Mouse (Mus musculus) kidney, postnatal 4 days (tissue): ENCODE measurements around the gene Plek2.
A peak's percentile ranks its signal among the peaks of the same experiment; 100 is the strongest.
"Not testable (repeated sequence)": the region's sequence is repeated elsewhere in the genome, so short reads cannot be mapped to it uniquely, and the experiment has no call there.

Experiments
- DNase-seq, 2 experiments: peaks; one replicate each; pipeline ENCODE4 v3.0.0; 2021; ENCODE audit warnings: mixed read lengths in 2 of 2

The Plek2 gene

DNA sequence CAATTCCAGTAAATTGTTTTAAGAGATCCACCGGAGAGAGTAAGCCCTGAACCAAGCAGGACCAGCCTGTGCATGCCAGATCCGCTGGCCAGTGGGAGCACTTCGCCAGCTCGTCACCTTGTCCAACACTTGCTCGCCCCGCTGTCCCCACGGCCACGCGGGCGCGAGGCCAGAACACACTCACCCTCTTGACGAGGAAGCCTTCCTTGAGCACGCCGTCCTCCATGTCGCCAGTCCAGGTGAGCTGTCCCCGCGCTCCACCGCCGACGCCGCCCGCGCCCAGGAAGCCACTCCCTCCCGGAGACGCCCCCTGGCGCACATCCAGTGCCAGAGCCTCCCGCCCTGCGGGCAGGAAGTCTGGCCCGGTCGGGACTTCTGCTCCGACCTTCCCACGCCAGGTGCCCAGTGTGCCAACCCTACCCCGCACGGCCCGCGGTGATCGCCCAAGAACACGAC is at the start of gene Plek2:
Gene Plek2, minus strand, starts transcription at position 258 of the 456 bp plus-strand sequence.
- peak; percentile 81 to 87 for DNase-seq

DNA sequence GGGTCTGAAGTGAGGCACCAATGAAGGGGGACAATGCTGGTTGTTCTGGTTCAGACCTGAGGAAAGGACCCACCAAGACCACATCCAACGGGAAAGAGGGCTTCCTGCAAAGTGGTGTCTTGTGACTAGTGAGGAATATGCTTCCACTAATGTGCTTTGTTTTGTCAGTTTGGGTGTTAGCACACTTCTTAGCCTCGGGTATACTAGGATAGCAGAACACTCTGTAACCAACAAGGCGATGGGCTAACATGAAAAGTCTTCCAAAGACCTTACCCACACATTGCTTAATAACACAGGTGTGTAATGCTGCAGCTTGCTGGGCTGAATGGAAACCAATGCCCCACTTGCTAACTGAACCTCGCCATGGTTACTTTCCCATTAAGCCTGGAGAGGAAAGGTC is 49.6 kb upstream of the Plek2 start:
- no peak for DNase-seq

GRCm38 (mm10) chr12:78952484-78952883 is 45.7 kb upstream of the Plek2 start:
- no peak for DNase-seq

GRCm38 (mm10) chr12:78952053-78952452 is 45.3 kb upstream of the Plek2 start:
- no peak for DNase-seq

DNA sequence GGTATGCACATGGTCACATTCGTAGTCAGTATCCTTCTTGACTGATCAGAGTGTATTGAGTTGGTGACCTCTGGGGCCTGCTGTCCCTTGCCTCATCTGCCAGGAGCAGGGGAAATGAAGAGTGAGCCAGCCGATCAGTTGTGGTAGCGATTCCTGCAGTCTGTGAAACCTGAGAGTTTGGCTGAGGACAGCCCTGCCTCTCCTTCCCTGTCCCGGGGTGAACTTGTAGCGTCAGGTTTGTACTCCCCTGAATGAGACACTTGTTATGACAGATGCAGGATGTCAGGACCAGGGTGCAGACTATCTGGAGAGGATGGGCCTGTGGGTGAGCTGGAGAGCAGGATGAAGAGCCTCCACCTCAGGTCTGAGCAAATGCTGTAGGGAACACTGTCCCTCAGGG is 40.9 kb upstream of the Plek2 start:
- no peak for DNase-seq

- DNase-seq = peak in 1 of 2 experiments; percentile 29
These were observed 40.4 kb upstream of the Plek2 start for GRCm38 (mm10) chr12:78947161-78947560.

DNA sequence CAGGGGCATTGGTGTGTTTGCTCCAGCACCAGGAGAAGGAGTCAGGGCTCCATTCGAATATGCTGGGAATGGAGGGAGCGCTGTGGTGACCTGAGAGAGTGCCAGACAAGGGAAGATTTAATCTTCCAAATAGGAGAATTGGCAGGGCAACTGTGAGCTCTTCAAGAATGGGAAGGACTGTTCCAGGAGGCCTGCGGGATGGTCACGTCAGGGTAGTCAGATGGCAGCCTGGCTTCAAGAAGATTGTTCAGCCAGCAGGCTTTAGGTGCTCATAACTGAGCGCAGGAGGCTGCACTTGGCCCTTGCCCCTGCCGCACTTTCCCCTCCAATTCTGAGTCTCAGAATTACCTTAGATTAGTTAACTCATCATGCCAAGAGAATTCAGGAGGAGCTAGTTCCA is 36.2 kb upstream of the Plek2 start:
- no peak for DNase-seq

DNA sequence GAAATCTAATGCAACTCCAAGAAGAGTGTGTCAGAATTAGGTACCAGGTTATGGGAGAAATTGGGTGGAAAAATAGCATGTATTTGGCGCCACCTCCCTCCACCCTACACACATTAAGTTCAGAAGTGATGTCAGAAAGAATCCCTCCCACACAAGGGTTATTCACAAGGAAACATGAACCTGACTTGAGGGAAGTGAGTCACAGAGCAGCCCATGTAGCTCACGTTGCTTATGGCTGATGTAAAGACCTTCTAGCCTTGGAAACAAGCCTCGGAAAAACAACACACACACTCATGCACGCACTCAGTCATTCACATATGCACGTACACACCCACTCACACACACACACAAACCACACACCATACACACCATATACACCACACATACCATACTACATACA is 33.3 kb upstream of the Plek2 start:
- no peak for DNase-seq

DNA sequence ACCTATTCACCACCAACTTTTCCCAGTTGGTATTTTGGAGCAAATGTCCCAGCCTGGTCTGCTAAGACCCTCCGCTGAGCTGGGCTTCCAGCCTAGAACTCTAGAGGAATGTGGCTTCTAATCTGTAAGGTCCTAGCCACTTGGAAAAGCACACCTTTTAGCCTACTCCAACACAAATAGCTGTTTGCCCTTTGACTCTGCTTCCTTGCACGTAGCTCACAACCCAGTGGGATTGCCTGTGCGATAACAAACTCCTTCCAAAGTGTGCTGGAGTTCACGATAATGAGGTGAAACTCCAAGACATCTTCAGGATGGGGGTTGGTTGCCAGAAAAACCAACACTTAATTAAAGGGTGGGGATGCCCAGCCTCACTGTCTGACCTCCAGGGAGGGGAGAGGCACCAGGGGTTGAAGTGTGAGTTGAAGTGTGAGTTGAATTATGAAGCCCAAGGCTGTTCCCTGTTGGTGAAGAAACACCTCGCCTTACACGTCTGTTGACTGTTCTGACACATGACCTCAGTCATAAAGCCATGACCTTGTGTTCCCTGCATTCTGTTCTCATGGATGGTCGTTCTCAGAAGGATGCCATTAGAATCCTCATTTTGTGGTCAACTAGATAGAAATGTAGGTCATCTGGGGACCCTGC is 32.8 kb upstream of the Plek2 start:
- DNase-seq = no peak

GRCm38 (mm10) chr12:78936494-78936893 is 29.7 kb upstream of the Plek2 start:
- DNase-seq = no peak

DNA sequence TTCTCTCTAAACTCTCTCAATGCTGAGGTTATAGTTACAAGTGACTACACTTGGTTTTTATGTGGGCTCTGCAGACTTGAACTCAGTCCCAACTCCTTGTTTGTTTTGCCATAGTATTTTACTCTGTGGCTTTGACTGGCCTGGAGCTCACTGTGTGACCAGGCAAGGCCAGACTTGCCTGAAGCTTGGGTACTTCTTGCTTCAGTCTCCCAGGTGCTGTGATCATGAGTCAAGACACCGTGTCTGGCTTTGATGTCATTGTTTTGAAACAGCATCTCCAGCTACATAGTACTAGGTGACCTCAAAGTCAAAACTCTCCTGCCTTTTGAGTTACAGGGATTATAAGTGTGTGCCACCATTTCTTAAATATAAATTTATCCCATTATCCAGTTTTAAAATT is 23.1 kb upstream of the Plek2 start:
- no peak for DNase-seq

DNA sequence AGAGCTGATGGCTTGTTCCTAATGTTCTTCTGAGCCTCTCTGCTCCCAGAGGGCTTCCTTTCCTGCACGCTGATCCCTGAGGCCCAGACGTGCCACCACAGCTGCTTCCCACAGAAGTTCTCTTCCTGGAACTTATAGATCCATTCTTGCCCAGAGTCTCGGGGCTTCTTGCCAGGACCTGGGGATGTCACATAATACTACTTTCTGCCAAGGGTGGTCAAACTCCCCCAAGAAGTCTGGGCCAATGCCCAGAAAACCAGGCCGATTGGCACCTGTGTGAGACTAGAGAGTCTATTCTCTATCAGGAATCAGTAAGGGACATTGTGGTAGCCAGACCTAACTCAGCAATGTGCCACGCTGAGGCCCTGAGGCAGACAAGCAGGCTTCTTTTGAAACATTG is 20.5 kb upstream of the Plek2 start:
- no peak for DNase-seq

- no peak for DNase-seq
These were observed 16.9 kb upstream of the Plek2 start for GRCm38 (mm10) chr12:78923539-78924189.

GRCm38 (mm10) chr12:78922977-78923376 is 16.2 kb upstream of the Plek2 start:
- not testable (repeated sequence) for DNase-seq

DNA sequence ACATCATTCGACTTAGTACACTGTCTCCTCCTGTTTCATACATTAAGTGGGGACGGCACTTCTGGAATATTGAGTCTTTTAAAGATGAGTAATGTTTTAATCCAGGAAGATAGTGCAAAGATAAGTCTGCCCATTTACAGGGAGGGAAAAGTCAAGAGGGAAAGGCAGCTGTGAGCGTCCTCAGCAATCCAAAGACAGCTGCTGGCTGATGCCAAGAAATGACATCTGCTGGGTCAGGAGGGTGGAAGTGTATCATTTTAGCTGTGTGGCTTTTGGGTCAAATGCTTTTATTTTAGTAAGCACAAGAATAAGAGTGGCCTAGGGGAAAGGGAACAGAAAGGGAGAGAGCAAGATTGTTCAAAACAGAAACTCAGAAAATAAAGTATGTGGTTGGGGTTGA is 15.3 kb upstream of the Plek2 start:
- DNase-seq = no peak

DNA sequence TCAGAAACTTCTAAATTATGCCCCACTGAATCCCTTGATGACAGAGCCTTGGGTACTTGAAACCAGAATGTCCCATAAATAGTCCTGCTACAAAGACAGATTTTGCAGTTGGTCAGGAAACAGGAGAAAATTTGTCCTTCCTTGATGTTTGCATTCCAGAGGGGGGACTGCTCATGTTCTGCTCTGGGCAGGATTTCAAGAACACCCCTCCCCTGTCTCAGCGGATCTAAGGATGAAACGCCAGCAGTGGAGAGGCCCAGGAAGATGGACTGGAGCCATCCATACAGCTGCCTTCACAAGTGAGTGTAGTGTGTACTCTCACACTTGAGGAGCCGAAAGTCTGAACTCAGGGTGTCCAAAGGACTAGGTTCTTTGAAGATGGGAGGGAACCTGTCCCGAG is 14.7 kb upstream of the Plek2 start:
- no peak for DNase-seq

GRCm38 (mm10) chr12:78919079-78919712 is 12.4 kb upstream of the Plek2 start:
- peak; percentile 54 to 76 for DNase-seq

- peak; percentile 80 to 86 for DNase-seq
These were observed 11.7 kb upstream of the Plek2 start for GRCm38 (mm10) chr12:78918227-78919078.

DNA sequence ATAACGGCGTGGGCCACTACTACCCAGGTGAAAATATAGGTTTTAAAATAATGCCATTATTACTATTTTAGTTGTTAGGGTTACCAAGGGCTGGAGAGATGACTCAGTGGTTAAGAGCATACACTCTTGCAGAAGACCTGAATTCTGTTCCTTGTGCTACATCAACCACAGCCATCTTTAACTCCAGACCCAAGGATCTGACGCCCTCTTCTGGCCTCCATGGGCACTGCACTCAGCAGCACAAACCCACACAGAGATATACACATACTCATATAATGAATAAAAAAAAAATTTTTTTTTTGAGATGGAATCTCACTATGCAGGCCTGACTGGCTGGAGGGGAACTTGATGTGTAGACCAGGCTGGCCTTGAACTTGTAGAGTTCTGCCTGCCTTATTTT is 9.5 kb upstream of the Plek2 start:
- no peak for DNase-seq

DNA sequence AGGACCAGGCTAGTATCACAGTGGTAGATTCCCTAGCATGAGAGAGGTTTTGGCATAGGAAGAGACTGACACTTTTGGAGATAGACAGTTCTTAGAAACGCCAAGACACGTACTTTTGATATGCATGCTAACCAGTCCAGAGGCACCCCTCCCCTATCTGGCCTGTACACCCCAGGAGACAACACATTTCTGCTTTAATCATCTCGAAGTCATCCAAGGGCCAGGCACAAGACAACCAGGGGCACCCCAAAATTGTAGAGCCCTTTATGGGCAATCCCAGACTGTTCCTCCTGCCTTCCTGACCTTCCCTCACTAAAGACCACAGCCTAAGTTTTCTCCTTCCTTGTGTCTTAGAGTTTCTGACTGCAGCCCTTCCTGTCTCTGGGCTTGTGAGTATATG is 8.8 kb upstream of the Plek2 start:
- no peak for DNase-seq

DNA sequence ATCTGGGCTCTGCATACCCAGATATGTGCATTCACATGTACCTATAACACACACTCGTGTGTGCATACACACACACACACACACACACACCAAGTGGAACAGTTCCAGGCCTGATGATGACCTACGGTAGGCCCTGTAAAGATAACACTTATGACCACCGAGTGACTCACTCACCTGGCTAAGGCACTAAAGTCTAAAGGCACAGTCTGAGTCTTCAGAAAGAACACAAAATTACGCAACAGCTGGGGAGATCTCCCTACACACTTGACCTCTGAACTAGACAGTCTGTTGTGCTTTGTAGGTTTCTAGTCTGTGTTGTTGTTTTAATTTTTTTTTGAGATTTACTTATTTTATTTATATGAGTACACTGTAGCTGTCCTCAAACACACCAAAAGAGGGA is 7.7 kb upstream of the Plek2 start:
- no peak for DNase-seq

- peak; percentile 46 to 56 for DNase-seq
These were observed 5.1 kb upstream of the Plek2 start for GRCm38 (mm10) chr12:78911707-78912417.
